ENCODE assay signal across 7 mouse cellular contexts in the genomic region with DNA sequence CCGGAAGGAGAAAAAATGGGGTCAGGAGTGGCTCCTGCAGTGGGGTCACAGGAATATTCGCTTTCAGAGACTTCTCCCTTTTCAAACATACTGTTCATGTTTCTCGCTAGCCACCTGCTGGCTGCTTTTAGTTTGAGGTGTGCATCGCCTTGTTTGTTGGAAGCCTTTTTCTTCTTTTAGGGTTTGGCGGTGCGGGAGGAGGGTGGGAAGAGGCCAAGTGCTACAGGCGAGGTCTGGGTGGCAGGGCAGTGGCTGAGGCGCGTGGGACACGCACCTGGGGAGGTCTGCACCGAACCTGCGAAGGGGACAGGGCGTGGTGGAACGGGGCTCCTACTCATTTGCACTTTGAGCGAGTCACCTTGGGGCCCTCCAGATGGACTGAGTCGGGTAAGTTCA. TPM values are rescaled to one million over a fixed set of nuclear protein-coding genes. Genes with fewer than 3 reads are reported as not detected.
DNase-seq lines count a peak whose midpoint lies in the region; ATAC-seq and TF ChIP-seq lines count a peak whose summit lies in the region.

No protein-coding gene starts in this region.

- H3K4me2 ChIP-seq in hindbrain, postnatal 0 days (ENCODE audit: low read depth, low read length): peak overlapping the region; percentile 80
- H3K4me2 ChIP-seq in liver, embryonic 12.5 days: peak overlapping the region; percentile 91

- H3K27me3 ChIP-seq in hindbrain, postnatal 0 days (ENCODE audit: insufficient read depth, low read length): no peaks in the 10 kb centered on the region
- no peaks in the 10 kb centered on the region for H3K27me3 ChIP-seq in liver, embryonic 12.5 days (replicated peaks)

- H3K27ac ChIP-seq in hindbrain, postnatal 0 days: peak overlapping the region; percentile 94
- peak overlapping the region; percentile 84 for H3K27ac ChIP-seq in liver, embryonic 12.5 days

- peak; percentile 58 for TF ChIP-seq CTCF in hindbrain, postnatal 0 days (IDR thresholded peaks at IDR 0.05; ENCODE audit: low read depth)

- peak; percentile 71 for DNase-seq in 3T3-L1 (ENCODE audit: low read depth, low spot score)
- peak; percentile 52 to 54 for DNase-seq in B cell, adult 2 months
- DNase-seq in hindbrain, postnatal 0 days (ENCODE audit: low spot score): peak; percentile 56
- DNase-seq in urinary bladder, postnatal 4 days (ENCODE audit: low spot score in 2 of 2): no peak

- 0 out of 2 replicates have a peak, but pooled peaks cover 5% of the 10 kb centered on the region for H3K36me3 ChIP-seq in hindbrain, postnatal 0 days (ENCODE audit: insufficient read depth, low read length)
- H3K36me3 ChIP-seq in liver, embryonic 12.5 days: peaks cover 31% of the 10 kb centered on the region

- H3K9ac ChIP-seq in hindbrain, postnatal 0 days (replicated peaks; ENCODE audit: low read length): peak overlapping the region; percentile 82
- peak overlapping the region; percentile 85 for H3K9ac ChIP-seq in liver, embryonic 12.5 days

- peak; percentile 59 for ATAC-seq in common myeloid progenitor, adult 5-6 weeks (replicated peaks; ENCODE audit: low read depth, poor library complexity, severe bottlenecking)
- no peak for ATAC-seq in hindbrain, postnatal 0 days
- peak; percentile 0 for ATAC-seq in liver, embryonic 12.5 days
- 0 out of 2 replicates have a peak, but pooled peaks have one; percentile 18 for ATAC-seq in neutrophil, adult 5-6 weeks (ENCODE audit: extremely low read depth, insufficient number of reproducible peaks, low FRiP score, poor library complexity, severe bottlenecking)

- peak overlapping the region; percentile 88 for H3K4me3 ChIP-seq in hindbrain, postnatal 0 days (ENCODE audit: low read length)
- peak overlapping the region; percentile 79 for H3K4me3 ChIP-seq in liver, embryonic 12.5 days

- 5% methylated on average over 16 of the region's 16 CpGs for WGBS in hindbrain, postnatal 0 days
- WGBS in liver, embryonic 12.5 days (ENCODE audit: insufficient replicate concordance): 2% methylated on average over 16 of the region's 16 CpGs

- no peaks in the 10 kb centered on the region for H3K9me3 ChIP-seq in hindbrain, postnatal 0 days (ENCODE audit: low read length)
- no peaks in the 10 kb centered on the region for H3K9me3 ChIP-seq in liver, embryonic 12.5 days (replicated peaks)

- peaks cover 8% of the 10 kb centered on the region for H3K4me1 ChIP-seq in hindbrain, postnatal 0 days (ENCODE audit: insufficient read depth, low read length)
- H3K4me1 ChIP-seq in liver, embryonic 12.5 days: peaks cover 33% of the 10 kb centered on the region

RNA-seq across cellular contexts. Expression of a gene that starts 0.8 kb away (rescaled TPM):
- total RNA-seq in common myeloid progenitor, adult 5-6 weeks (2017): 4.7 and 6.4 TPM in 2 replicates
- 6.1 and 9.4 TPM in 2 replicates for total RNA-seq in hindbrain, postnatal 0 days (2014; rRNA removed)
- polyA plus RNA-seq in hindbrain, postnatal 0 days (2015; fragmentation: Nextera tagmentation; extraction: Ambion mirVana): 5.9 and 7.1 TPM in 2 replicates
- polyA plus RNA-seq in liver, embryonic 12.5 days (2016; fragmentation: Nextera tagmentation; extraction: Ambion mirVana): 4.7 and 4.8 TPM in 2 replicates
- 6.3 TPM in 2 replicates for total RNA-seq in neutrophil, adult 5-6 weeks (2017)

RNA-seq across cellular contexts. Expression of a gene that starts 0.8 kb away (rescaled TPM):
- 29.5 and 30.6 TPM in 2 replicates for total RNA-seq in common myeloid progenitor, adult 5-6 weeks (2017)
- 37.5 and 41.9 TPM in 2 replicates for total RNA-seq in hindbrain, postnatal 0 days (2014; rRNA removed)
- 35.7 and 36.2 TPM in 2 replicates for polyA plus RNA-seq in hindbrain, postnatal 0 days (2015; fragmentation: Nextera tagmentation; extraction: Ambion mirVana)
- polyA plus RNA-seq in liver, embryonic 12.5 days (2016; fragmentation: Nextera tagmentation; extraction: Ambion mirVana): 16.7 and 17.7 TPM in 2 replicates
- 7.4 and 7.9 TPM in 2 replicates for total RNA-seq in neutrophil, adult 5-6 weeks (2017)

RNA-seq across cellular contexts. Expression of a gene that starts 11.2 kb away (rescaled TPM):
- total RNA-seq in common myeloid progenitor, adult 5-6 weeks (2017): 31.3 and 36.8 TPM in 2 replicates
- total RNA-seq in hindbrain, postnatal 0 days (2014; rRNA removed): 22.7 and 24.7 TPM in 2 replicates
- 31.8 and 34.2 TPM in 2 replicates for polyA plus RNA-seq in hindbrain, postnatal 0 days (2015; fragmentation: Nextera tagmentation; extraction: Ambion mirVana)
- 33.2 and 33.8 TPM in 2 replicates for polyA plus RNA-seq in liver, embryonic 12.5 days (2016; fragmentation: Nextera tagmentation; extraction: Ambion mirVana)
- total RNA-seq in neutrophil, adult 5-6 weeks (2017): 6.4 TPM in 2 replicates

Comparison
In these comparisons a context has a peak if more than half of its experiments do, and no peak if none do; other contexts are left out.
1. DNase-seq: peak in 3T3-L1 (single experiment), B cell, adult 2 months (2 of 2) and hindbrain, postnatal 0 days (single experiment); none in urinary bladder, postnatal 4 days (0 of 2).